Mouse (Mus musculus) G1E (cell line): Measurements from ENCODE around the gene Usp31. TPM values are rescaled to one million over a fixed set of nuclear protein-coding genes. Genes with fewer than 3 reads are reported as not detected.

ENCODE experiments used
- ATAC-seq: 2 replicates; pipeline ENCODE4 v1.8.0; 2016; ENCODE audit warnings: mild to moderate bottlenecking; ENCODE audit not compliant: insufficient number of reproducible peaks, poor library complexity, low FRiP score, severe bottlenecking; ENCODE audit errors: extremely low read depth
- DNase-seq: peaks from one replicate; pipeline ENCODE4 v3.0.0; 2012; ENCODE audit warnings: low spot score
- H3K27me3 ChIP-seq: 2 replicates; pipeline ENCODE4 v1.6.1; 2012; ENCODE audit warnings: mild to moderate bottlenecking, low read length, inconsistent platforms; ENCODE audit not compliant: insufficient read depth
- H3K36me3 ChIP-seq: replicated peaks from 2 replicates; pipeline ENCODE3; 2012; ENCODE audit warnings: mild to moderate bottlenecking, inconsistent platforms
- H3K4me1 ChIP-seq: 2 replicates; pipeline ENCODE4 v1.6.1; 2012; ENCODE audit warnings: low read depth, low read length, inconsistent platforms, mixed read lengths; ENCODE audit not compliant: insufficient read depth
- H3K4me3 ChIP-seq: 2 replicates; pipeline ENCODE4 v1.5.1; 2012; ENCODE audit warnings: low read depth, mild to moderate bottlenecking, inconsistent platforms, low read length, moderate library complexity, mixed read lengths
- H3K9me3 ChIP-seq: replicated peaks from 2 replicates; pipeline ENCODE4 v1.6.1; 2012; ENCODE audit warnings: inconsistent platforms
- CTCF ChIP-seq: IDR thresholded peaks from 2 replicates; pipeline ENCODE4 v1.5.1; 2012; ENCODE audit warnings: low read depth, low read length, inconsistent platforms, mixed read lengths
- GATA1 ChIP-seq: IDR thresholded peaks from 2 replicates; pipeline ENCODE4 v1.6.1; 2012; ENCODE audit warnings: borderline replicate concordance, low read length, inconsistent platforms, mixed read lengths
- GATA2 ChIP-seq: IDR thresholded peaks from 2 replicates; pipeline ENCODE4 v1.6.1; 2012; ENCODE audit warnings: low read depth, low read length, inconsistent platforms, borderline replicate concordance
- POLR2AphosphoS5 ChIP-seq: IDR thresholded peaks from 2 replicates; pipeline ENCODE4 v1.6.1; 2012; ENCODE audit warnings: low read depth, low read length, inconsistent platforms; ENCODE audit not compliant: insufficient replicate concordance
- TAL1 ChIP-seq: conservative IDR thresholded peaks from 2 replicates; pipeline ENCODE4 v1.6.1; 2012; ENCODE audit warnings: low read depth, low read length, inconsistent platforms, mixed read lengths
- polyA plus RNA-seq: library from polyadenylated mRNA; stranded (reverse); fragments of >175 nt; gene quantifications from 2 replicates; pipeline ENCODE4 v1.2.3, GENCODE M21; 2012
- total RNA-seq, 2 experiments: library from RNA; stranded (forward) in 1 of 2; stranded (reverse) in 1 of 2; fragments of 200-1000 nt in 1 of 2; fragments of >200 nt in 1 of 2; fragmentation: Nextera tagmentation in 1 of 2; gene quantifications; 2 replicates each; pipeline ENCODE4 v1.2.3; 2014 to 2017

Usp31 gene
- total and polyA plus RNA-seq, 3 experiments: 1.4 to 15.5 (median 13.4) TPM

DNA sequence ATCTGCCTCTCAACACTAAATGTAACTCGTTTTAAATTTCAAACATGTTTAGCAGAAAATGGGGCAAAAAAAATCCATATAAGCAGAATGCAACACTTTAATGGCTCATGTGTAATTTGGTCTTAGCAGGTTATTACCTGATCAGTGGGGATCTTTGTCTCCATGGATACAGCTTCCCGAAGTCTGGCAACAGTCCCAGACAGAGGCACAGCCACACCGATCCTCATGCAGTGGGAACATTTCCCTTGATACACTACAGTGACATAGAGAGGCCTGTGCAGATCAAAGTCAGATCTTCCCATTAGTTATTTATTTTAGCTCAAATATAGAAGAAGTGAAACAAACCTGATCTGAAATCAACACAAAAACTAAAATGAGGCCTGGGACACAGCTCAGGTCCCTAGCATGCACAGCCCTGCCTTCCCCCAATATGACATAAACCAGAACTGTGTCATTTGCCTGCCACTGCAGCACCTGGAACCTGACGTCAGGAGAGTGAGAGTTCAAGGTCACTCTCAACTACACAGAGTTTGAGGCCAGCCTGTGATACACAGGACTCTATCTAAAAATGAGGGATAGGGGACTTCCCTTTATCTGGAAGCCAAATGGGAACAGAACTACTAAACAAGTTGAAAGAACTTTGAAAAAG, 29.8 kb downstream of the Usp31 start:
- H3K4me3 ChIP-seq: no peak overlapping the region
- peaks cover 56% of the 10 kb centered on the region for H3K36me3 ChIP-seq
- TF ChIP-seq GATA2 (no peak), TAL1 (no peak), CTCF (no peak), POLR2AphosphoS5 (no peak), GATA1 (no peak)
- no peaks in the 10 kb centered on the region for H3K4me1 ChIP-seq
- H3K9me3 ChIP-seq: no peaks in the 10 kb centered on the region
- ATAC-seq: no peak
- no peak for DNase-seq
- no peaks in the 10 kb centered on the region for H3K27me3 ChIP-seq

- ATAC-seq: no peak
- H3K9me3 ChIP-seq: no peaks in the 10 kb centered on the region
- peaks cover 85% of the 10 kb centered on the region for H3K36me3 ChIP-seq
- no peaks in the 10 kb centered on the region for H3K27me3 ChIP-seq
- H3K4me3 ChIP-seq: no peak overlapping the region
- no peaks in the 10 kb centered on the region for H3K4me1 ChIP-seq
- no peak for TF ChIP-seq POLR2AphosphoS5
- TF ChIP-seq CTCF: no peak
- no peak for TF ChIP-seq GATA1
- TF ChIP-seq TAL1: no peak
- no peak for TF ChIP-seq GATA2
- DNase-seq: no peak
These were observed 46.3 kb downstream of the Usp31 start for GRCm38 (mm10) chr7:121660705-121661104.

DNA sequence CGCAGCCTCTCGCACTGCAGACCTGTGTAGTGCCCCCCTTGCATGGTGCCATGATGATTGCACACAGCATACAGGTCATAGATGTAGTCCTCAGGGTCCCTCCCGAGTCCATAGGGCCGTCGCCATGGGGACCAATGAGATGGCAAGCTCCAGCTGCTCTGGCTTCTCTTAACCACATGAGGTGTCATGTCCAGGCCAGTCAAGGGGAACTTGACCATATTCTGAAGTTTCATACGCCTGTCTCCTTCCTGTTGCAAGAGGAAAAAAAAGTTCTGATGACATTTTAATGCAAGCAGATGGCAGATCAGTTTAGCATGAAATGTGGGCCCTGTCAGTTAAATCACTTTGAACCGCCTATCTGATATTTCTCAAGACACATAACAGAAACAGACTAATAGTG, 48.2 kb downstream of the Usp31 start:
- H3K9me3 ChIP-seq: no peaks in the 10 kb centered on the region
- ATAC-seq (no peak), DNase-seq (no peak)
- no peaks in the 10 kb centered on the region for H3K27me3 ChIP-seq
- H3K4me1 ChIP-seq: no peaks in the 10 kb centered on the region
- TF ChIP-seq POLR2AphosphoS5 (no peak), GATA1 (no peak), CTCF (no peak), TAL1 (no peak), GATA2 (no peak)
- H3K4me3 ChIP-seq: no peak overlapping the region
- peaks cover 89% of the 10 kb centered on the region for H3K36me3 ChIP-seq

GRCm38 (mm10) chr7:121654675-121655074, 52.4 kb downstream of the Usp31 start:
- no peak for TF ChIP-seq CTCF
- no peak for TF ChIP-seq TAL1
- TF ChIP-seq GATA2: no peak
- no peak for TF ChIP-seq POLR2AphosphoS5
- TF ChIP-seq GATA1: no peak
- H3K4me3 ChIP-seq: no peak overlapping the region
- no peak for ATAC-seq
- no peak for DNase-seq
- H3K36me3 ChIP-seq: peaks cover 82% of the 10 kb centered on the region
- H3K27me3 ChIP-seq: no peaks in the 10 kb centered on the region
- H3K9me3 ChIP-seq: no peaks in the 10 kb centered on the region
- H3K4me1 ChIP-seq: no peaks in the 10 kb centered on the region

DNA sequence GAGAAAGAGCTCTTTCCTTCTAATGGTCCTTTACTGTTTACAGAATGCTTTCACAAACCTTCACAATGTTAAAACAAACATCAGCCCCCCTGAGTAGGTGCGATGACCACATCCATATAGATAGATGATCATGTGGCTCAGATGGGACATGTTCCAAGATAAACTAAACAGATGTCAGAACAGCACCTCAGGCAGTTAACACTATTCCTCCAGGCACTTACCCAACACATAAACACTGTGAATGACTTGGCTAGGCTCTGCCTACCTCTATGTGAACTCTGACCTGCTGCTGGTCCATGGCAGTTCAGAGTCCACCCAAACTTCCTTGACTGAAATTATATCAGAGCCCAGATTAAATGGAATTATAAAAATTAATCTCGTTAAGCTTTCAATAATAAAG, 54.4 kb downstream of the Usp31 start:
- ATAC-seq: no peak
- TF ChIP-seq GATA2 (no peak), TAL1 (no peak), GATA1 (no peak), CTCF (no peak), POLR2AphosphoS5 (no peak)
- Histone ChIP-seq H3K4me1 (no peaks in the 10 kb centered on the region), H3K36me3 (peaks cover 84% of the 10 kb centered on the region), H3K9me3 (no peaks in the 10 kb centered on the region), H3K27me3 (no peaks in the 10 kb centered on the region), H3K4me3 (no peak overlapping the region)
- DNase-seq: no peak

DNA sequence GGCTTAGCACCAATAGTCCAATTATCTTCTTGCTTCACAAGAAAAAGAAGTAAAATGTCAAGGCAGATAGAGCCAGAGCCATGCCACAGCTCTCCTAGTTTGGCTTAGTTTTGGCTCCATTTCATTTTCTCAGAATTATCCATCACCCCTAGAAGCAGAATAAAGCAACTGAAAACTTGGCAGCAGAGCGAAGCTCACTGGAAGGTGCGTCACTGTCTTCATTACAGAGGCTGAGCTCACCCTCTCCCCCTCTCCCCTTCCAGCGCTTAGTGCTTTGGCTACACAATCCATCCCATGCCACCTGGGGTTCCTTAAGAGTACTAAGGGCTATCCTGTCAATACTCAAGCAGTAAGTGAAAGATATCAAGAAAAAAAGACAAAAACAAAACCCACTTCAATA, 56.3 kb downstream of the Usp31 start:
- Histone ChIP-seq H3K9me3 (no peaks in the 10 kb centered on the region), H3K4me3 (no peak overlapping the region), H3K36me3 (peaks cover 82% of the 10 kb centered on the region), H3K27me3 (no peaks in the 10 kb centered on the region), H3K4me1 (no peaks in the 10 kb centered on the region)
- no peak for TF ChIP-seq GATA2
- no peak for TF ChIP-seq POLR2AphosphoS5
- no peak for TF ChIP-seq CTCF
- TF ChIP-seq GATA1: no peak
- no peak for TF ChIP-seq TAL1
- no peak for DNase-seq
- no peak for ATAC-seq
